Comparison of ENCODE assay signal across 19 mouse cellular contexts in the genomic region with DNA sequence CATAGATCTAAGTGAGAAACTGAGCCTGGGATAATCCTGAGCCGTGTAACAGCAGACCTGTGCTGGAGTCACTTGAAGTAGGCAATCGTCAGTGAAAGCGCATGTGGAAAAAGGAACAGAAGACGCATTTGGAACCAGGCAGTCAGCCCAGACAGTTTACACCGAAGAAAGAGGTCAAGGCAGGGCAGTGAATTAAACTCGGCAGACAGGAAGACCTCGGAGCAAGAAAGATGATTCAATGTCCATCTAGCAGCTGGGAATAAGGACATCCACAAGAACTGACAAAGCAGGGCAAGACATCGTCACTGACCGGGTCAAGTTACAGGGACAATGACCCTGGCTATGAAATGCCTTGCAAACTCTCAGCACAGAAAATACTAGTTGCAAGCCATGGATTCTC. TPM values are rescaled to one million over a fixed set of nuclear protein-coding genes. Genes with fewer than 3 reads are reported as not detected.
"Had no signal": no experiment of that assay in that cellular context is flagged by ENCODE, and none has a peak within 500 bp of the region (broad histone marks: within the 10 kb centered on the region; RNA-seq: fewer than 3 reads in every experiment).

No protein-coding gene starts in this region.

- H3K36me3 ChIP-seq: liver, embryonic 12.5 days; liver, embryonic 15.5 days; lung, embryonic 15.5 days; midbrain, embryonic 10.5 days; midbrain, embryonic 13.5 days; neural tube, embryonic 12.5 days; neural tube, embryonic 15.5 days had no signal

- H3K4me2 ChIP-seq: liver, embryonic 12.5 days; liver, embryonic 15.5 days; lung, embryonic 15.5 days; midbrain, embryonic 13.5 days; neural tube, embryonic 12.5 days; neural tube, embryonic 15.5 days had no signal

- H3K4me3 ChIP-seq: left cerebral cortex, adult 2 months; liver, embryonic 12.5 days; liver, embryonic 15.5 days; lung, embryonic 15.5 days; megakaryocyte, embryonic 14.5 days; midbrain, embryonic 10.5 days; midbrain, embryonic 13.5 days; neural tube, embryonic 12.5 days; neural tube, embryonic 15.5 days had no signal

- DNase-seq: kidney, adult 11 months; kidney, postnatal 36 days; layer of hippocampus, postnatal 36 days; lung, adult 18-20 months; lung, postnatal 10 days; lung, postnatal 36 days; thymus, adult 18-20 months; thymus, postnatal 4 days had no signal

- H3K9me3 ChIP-seq: liver, embryonic 12.5 days; liver, embryonic 15.5 days; lung, embryonic 15.5 days; midbrain, embryonic 10.5 days; midbrain, embryonic 13.5 days; neural tube, embryonic 12.5 days; neural tube, embryonic 15.5 days had no signal

- H3K4me1 ChIP-seq: liver, embryonic 12.5 days; liver, embryonic 15.5 days; lung, embryonic 15.5 days; megakaryocyte, embryonic 14.5 days; midbrain, embryonic 13.5 days; neural tube, embryonic 12.5 days; neural tube, embryonic 15.5 days had no signal

- H3K9ac ChIP-seq: liver, embryonic 12.5 days; liver, embryonic 15.5 days; lung, embryonic 15.5 days; midbrain, embryonic 13.5 days; neural tube, embryonic 12.5 days; neural tube, embryonic 15.5 days had no signal

- H3K27me3 ChIP-seq: liver, embryonic 12.5 days; liver, embryonic 15.5 days; lung, embryonic 15.5 days; megakaryocyte, embryonic 14.5 days; midbrain, embryonic 13.5 days; neural tube, embryonic 12.5 days; neural tube, embryonic 15.5 days had no signal

- H3K27ac ChIP-seq: left cerebral cortex, adult 2 months; liver, embryonic 12.5 days; liver, embryonic 15.5 days; lung, embryonic 15.5 days; midbrain, embryonic 10.5 days; midbrain, embryonic 13.5 days; neural tube, embryonic 12.5 days; neural tube, embryonic 15.5 days had no signal

- ATAC-seq: liver, embryonic 12.5 days; midbrain, embryonic 13.5 days; midbrain, embryonic 16.5 days had no signal

RNA-seq across cellular contexts. Expression of gene Shisa6, which starts 10.1 kb away (rescaled TPM):
- polyA plus RNA-seq: liver, embryonic 15.5 days; small intestine, adult 2 months had no signal
